Mouse (Mus musculus): ENCODE measurements at regions not wholly inside any gene's neighbourhood (a gene's known extent, or its start where the extent isn't known, plus 50 kb on each side); places are given as distances from the start of the nearest gene placed in this dataset.

- DNase-seq: no peak
Measured at GRCm38 (mm10) chr8:50387189-50387588, 1543.4 kb upstream of the Tenm3 start.

GRCm38 (mm10) chr8:50383697-50384096, 1539.9 kb upstream of the Tenm3 start:
- no peak for DNase-seq

- no peak for DNase-seq
Measured at GRCm38 (mm10) chr8:50379745-50380144, 1536.0 kb upstream of the Tenm3 start.

- DNase-seq: no peak
Measured at GRCm38 (mm10) chr8:50373790-50374189, 1530.0 kb upstream of the Tenm3 start.

GRCm38 (mm10) chr8:50326485-50326884, 1482.7 kb upstream of the Tenm3 start:
- DNase-seq: no peak

DNA sequence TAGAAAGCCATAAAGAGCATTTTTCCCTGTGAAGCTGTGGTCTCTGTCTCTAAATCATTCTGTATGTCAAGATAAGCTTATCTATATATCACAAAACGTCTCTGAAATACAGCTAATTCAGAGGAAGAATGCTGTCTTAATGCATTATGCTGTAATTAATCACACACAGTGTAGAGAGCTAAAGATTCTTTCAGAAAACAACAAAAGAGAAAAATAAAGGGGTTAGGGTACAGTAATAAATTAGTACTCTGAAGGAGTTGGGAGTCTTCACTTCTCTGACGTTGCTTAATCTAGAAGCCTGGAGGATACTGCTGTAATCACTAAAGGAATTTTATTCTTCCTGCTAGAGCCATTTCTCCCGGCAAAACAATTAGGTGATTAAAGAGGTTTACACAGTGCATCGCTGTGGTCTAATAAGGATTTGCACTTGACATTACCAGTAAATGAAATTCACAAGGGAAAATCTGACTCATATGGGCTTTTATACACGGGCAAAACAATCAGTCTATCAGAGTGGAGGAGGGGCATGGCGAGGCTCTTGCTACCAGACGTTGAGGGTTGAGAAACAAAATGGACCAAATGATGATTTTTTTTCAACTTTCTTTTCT, 1477.7 kb upstream of the Tenm3 start:
- DNase-seq: no peak

DNA sequence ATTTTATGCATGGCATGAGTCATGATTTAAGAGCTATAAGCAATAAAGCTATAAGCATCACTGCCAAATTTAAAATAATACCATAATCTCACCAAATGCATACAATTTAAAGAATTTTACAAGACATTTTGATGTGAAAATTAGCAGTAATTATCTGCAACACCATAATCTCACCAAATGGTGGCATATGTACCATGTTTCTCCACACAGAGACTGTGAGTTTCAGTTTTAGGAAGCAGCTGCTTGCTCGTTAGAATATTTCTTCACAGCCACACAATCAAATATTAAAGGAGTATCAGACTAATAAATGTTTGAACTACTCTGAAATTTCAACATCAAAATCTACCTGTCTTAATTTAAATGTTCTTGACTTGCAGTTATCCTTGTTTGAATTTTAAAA, 1472.9 kb upstream of the Tenm3 start:
- DNase-seq: no peak

DNA sequence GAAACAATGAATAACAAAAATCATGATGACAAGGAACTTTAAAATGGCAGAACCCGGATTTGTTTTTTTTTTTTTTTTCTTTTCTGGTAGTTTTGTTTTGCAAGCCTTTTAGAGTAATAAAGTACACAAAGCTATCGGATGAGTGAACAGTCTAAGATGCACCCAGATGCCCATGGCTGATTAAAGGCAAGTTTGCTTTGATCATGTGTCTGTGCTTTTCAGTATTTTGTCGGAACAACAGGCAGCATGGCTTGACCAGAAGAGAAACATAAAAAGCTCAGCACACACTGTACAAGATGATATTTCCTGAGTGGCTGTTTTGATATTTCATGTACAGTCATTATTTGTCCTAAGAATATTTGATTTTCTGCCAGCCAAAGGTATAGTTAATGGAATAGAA, 1466.6 kb upstream of the Tenm3 start:
- DNase-seq: no peak

GRCm38 (mm10) chr8:50300316-50300715, 1456.6 kb upstream of the Tenm3 start:
- no peak for DNase-seq

DNA sequence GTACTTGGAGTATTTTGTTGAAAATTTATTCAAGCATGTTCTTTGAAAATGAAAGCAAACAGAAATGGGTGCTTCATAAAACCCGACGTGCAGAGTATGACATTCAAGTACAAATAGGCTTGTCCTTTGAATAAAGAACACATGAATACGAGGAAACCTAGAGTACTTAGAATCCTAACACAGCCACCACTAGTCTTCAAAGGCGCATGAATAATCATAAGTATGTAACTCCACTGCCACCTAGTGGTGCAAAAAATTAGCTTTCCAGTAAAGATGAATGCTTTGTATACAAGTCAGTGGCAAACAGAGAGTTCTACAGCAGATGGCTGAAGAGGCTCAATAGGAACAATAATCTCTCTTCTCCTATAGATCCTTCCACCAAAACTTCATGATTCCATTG, 1449.8 kb upstream of the Tenm3 start:
- peak; percentile 76 for DNase-seq

DNA sequence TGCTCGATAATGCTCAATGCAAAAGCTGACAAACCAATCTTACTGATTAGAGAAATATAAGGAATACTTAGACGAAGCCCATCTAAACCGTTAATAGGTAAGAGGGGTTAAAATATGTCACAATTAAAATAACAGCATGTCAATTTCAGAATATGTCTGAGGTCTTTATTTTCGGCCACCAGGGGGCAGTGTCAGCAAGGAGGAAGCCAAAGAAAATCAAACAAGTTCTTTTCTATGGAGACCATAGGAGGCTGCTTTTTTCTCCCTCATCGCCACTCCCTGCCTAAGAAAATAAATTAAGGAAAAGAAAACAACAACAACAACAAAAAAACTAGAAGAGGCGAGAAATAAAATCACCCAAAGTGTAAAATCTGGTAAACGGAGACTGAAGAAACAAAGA, 1448.4 kb upstream of the Tenm3 start:
- DNase-seq: peak; percentile 27

GRCm38 (mm10) chr8:50276346-50276745, 1432.6 kb upstream of the Tenm3 start:
- no peak for DNase-seq

DNA sequence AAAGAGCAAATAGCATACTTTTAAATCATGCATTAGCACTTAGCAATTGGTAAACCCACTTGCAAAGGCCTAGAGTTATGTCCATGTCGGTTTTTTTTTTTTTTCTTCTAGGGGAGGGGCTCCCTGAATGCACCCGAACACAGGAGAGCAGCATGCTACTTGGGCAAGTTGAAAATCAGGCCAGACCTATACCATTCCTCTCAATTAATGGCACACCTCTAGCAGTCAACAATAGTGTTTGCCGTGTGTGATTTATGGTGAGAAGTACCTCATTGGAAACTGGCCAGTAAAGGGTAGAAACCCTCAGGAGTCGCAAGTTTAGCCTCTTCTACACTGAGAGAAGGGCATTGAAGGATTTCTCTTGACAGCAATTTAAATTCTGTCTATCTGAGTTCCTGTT, 1421.0 kb upstream of the Tenm3 start:
- no peak for DNase-seq
